Mouse (Mus musculus): ENCODE data around the gene Tgfb3. TPM values are rescaled to one million over a fixed set of nuclear protein-coding genes. Genes with fewer than 3 reads are reported as not detected.

Gene Tgfb3
- polyA plus RNA-seq, 1 experiment from 2014 or later = 10.1 TPM

DNA sequence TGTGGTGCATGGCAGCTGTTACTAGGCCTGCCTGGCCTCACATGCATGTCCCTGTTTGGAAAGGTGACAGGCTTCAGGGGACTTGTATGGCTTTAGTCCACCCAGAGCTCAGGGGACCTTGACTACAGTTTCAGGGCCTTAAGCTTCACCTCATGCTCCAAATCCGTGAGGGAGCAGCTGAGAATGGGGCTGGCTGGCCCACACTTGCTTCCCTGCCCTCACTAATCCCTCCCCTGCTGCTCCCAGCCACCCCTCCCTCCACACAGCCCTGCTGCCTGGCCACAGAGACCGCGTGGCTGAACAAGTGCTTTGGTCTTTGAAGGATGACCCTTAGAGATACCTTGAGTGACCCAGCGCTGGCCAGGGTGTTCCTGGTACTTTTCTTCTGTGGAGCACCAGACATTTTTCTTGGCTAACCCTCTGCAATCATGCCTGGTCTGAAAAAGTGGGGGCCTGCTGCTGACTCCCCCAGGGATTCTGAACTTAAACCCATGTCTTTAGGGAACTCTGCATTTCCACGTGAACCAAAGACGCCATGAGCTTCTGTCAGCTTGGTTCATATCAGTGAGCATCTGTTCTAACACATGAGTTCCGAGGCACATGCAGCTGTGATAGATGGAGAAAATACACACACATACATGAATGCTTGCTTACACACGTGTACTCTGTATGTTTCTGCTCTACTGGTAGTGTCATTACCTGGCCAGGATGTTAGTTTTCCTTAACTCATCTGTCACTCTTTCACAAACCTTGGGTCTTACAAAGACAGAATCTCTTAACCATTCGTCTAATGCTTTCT lies 42.3 kb downstream of the Tgfb3 start:
- no peak overlapping the region for H3K4me2 ChIP-seq (ENCODE audit: low read depth)
- H3K9ac ChIP-seq (ENCODE audit: low read length) = no peak overlapping the region
- ATAC-seq (ENCODE audit: insufficient read depth, low FRiP score, low TSS enrichment) = no peak
- peak overlapping the region; percentile 24 for H3K27ac ChIP-seq (ENCODE audit: low read depth, low read length)
- H3K4me3 ChIP-seq (ENCODE audit: low read depth, low read length) = no peak overlapping the region
- DNase-seq (ENCODE audit: low spot score) = no peak
- H3K9me3 ChIP-seq (ENCODE audit: control insufficient read depth, low read length) = no peaks in the 10 kb centered on the region
- 45% methylated on average over 9 of the region's 9 CpGs for WGBS
- H3K4me1 ChIP-seq (ENCODE audit: control insufficient read depth, insufficient read depth, low read length) = peaks cover 15% of the 10 kb centered on the region
- no peaks in the 10 kb centered on the region for H3K36me3 ChIP-seq (ENCODE audit: control insufficient read depth, insufficient read depth, low read length)
- H3K27me3 ChIP-seq (ENCODE audit: control insufficient read depth, insufficient read depth, low read length) = no peaks in the 10 kb centered on the region

DNA sequence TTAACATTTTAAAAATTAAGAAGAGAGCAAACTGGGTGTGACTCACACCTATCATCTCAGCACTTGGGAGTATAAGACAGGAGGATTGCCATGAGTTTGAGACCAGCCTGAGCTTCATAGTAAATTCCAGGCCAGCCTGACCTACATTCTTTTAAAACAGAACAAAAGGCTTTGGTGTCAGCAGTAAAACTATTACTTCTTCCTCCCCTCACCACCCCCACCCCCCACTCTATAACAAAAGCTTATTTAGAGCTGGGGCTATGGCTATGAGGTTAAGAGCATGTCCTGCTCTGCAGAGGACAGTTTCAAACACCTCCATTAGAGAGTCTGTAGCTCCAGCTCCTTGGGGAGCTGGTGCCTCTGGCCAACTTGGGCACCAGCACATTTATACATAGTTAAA lies 43.3 kb downstream of the Tgfb3 start:
- no peaks in the 10 kb centered on the region for H3K36me3 ChIP-seq (ENCODE audit: control insufficient read depth, insufficient read depth, low read length)
- H3K4me1 ChIP-seq (ENCODE audit: control insufficient read depth, insufficient read depth, low read length) = peaks cover 15% of the 10 kb centered on the region
- H3K9ac ChIP-seq (ENCODE audit: low read length) = no peak overlapping the region
- H3K27me3 ChIP-seq (ENCODE audit: control insufficient read depth, insufficient read depth, low read length) = no peaks in the 10 kb centered on the region
- H3K4me2 ChIP-seq (ENCODE audit: low read depth) = no peak overlapping the region
- no peak overlapping the region for H3K4me3 ChIP-seq (ENCODE audit: low read depth, low read length)
- no peak for ATAC-seq (ENCODE audit: insufficient read depth, low FRiP score, low TSS enrichment)
- H3K9me3 ChIP-seq (ENCODE audit: control insufficient read depth, low read length) = no peaks in the 10 kb centered on the region
- DNase-seq (ENCODE audit: low spot score) = no peak
- no peak overlapping the region for H3K27ac ChIP-seq (ENCODE audit: low read depth, low read length)

DNA sequence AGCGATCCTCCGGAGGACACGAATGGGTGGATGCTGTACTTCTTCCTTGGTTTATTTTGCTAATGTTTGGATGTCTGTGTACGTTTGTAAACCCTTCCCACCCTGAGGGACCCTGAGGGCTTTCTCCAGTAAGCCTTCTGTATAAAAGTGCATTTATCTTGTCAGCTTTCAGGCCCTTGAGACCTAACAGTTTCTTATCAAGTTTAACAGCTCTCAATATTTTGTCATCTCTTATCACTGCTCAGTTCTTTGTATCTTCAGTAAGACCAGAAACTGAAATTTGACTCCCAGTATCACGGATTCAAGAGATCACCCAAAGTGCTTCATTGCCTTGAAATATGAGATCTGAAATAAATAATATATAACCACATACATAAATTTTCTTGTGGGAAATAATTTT lies 47.9 kb downstream of the Tgfb3 start:
- Histone ChIP-seq H3K36me3 (ENCODE audit: control insufficient read depth, insufficient read depth, low read length) (no peaks in the 10 kb centered on the region), H3K27ac (ENCODE audit: low read depth, low read length) (no peak overlapping the region), H3K9me3 (ENCODE audit: control insufficient read depth, low read length) (no peaks in the 10 kb centered on the region), H3K9ac (ENCODE audit: low read length) (no peak overlapping the region), H3K27me3 (ENCODE audit: control insufficient read depth, insufficient read depth, low read length) (no peaks in the 10 kb centered on the region), H3K4me3 (ENCODE audit: low read depth, low read length) (no peak overlapping the region), H3K4me1 (ENCODE audit: control insufficient read depth, insufficient read depth, low read length) (0 out of 2 replicates have a peak, but pooled peaks cover 2% of the 10 kb centered on the region), H3K4me2 (ENCODE audit: low read depth) (no peak overlapping the region)
- 84% methylated on average over 5 of the region's 5 CpGs for WGBS
- DNase-seq (ENCODE audit: low spot score) (no peak), ATAC-seq (ENCODE audit: insufficient read depth, low FRiP score, low TSS enrichment) (no peak)

DNA sequence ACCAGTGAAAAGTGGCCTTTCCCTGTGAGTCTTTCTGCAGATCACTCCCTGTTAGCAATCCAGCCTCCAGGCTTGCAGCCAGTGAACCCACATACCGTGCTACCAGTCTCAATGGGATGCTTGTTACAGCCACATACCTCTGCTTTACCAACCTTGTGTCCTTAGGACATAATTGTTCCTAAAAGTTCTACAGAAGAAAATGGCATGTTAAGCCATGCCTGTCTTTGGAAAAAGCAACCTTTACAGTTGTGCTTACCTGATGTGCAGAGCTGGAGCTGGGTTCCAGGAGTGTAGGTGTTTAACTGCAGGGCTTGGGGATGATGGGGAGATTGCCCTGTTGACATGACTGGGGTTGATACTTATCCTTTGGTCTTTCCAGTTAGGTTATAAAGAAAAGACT lies 51.1 kb downstream of the Tgfb3 start:
- Histone ChIP-seq H3K9ac (ENCODE audit: low read length) (no peak overlapping the region), H3K4me3 (ENCODE audit: low read depth, low read length) (no peak overlapping the region), H3K4me1 (ENCODE audit: control insufficient read depth, insufficient read depth, low read length) (no peaks in the 10 kb centered on the region), H3K4me2 (ENCODE audit: low read depth) (no peak overlapping the region), H3K9me3 (ENCODE audit: control insufficient read depth, low read length) (no peaks in the 10 kb centered on the region), H3K27ac (ENCODE audit: low read depth, low read length) (no peak overlapping the region), H3K27me3 (ENCODE audit: control insufficient read depth, insufficient read depth, low read length) (no peaks in the 10 kb centered on the region), H3K36me3 (ENCODE audit: control insufficient read depth, insufficient read depth, low read length) (no peaks in the 10 kb centered on the region)
- ATAC-seq (ENCODE audit: insufficient read depth, low FRiP score, low TSS enrichment) (no peak), DNase-seq (ENCODE audit: low spot score) (no peak)
- WGBS = 81% methylated on average over 1 of the region's 1 CpGs

DNA sequence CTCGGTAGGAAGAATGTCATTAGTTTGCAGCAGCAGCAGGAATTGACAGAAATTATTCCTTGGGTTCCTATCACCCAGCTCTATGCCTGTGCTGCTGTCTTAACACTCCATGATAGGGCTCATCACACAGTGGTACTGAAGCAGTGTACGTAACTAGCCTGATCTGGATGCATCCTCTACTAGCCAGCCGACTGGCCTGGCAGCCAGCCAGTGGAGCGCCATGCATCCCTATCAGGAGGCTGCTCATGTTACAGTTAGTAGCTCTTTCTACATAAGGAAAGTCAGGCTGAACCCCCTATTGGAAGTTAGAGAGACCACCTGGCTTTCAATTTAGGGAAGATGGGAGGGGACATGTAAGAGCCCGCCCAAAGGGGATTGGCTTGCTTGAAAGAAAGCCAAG lies 51.8 kb downstream of the Tgfb3 start:
- peak; percentile 55 for DNase-seq (ENCODE audit: low spot score)
- Histone ChIP-seq H3K27me3 (ENCODE audit: control insufficient read depth, insufficient read depth, low read length) (no peaks in the 10 kb centered on the region), H3K4me3 (ENCODE audit: low read depth, low read length) (no peak overlapping the region), H3K9ac (ENCODE audit: low read length) (no peak overlapping the region), H3K4me2 (ENCODE audit: low read depth) (no peak overlapping the region), H3K9me3 (ENCODE audit: control insufficient read depth, low read length) (no peaks in the 10 kb centered on the region), H3K4me1 (ENCODE audit: control insufficient read depth, insufficient read depth, low read length) (no peaks in the 10 kb centered on the region), H3K36me3 (ENCODE audit: control insufficient read depth, insufficient read depth, low read length) (no peaks in the 10 kb centered on the region), H3K27ac (ENCODE audit: low read depth, low read length) (no peak overlapping the region)
- 80% methylated on average over 5 of the region's 5 CpGs for WGBS
- ATAC-seq (ENCODE audit: insufficient read depth, low FRiP score, low TSS enrichment) = no peak

DNA sequence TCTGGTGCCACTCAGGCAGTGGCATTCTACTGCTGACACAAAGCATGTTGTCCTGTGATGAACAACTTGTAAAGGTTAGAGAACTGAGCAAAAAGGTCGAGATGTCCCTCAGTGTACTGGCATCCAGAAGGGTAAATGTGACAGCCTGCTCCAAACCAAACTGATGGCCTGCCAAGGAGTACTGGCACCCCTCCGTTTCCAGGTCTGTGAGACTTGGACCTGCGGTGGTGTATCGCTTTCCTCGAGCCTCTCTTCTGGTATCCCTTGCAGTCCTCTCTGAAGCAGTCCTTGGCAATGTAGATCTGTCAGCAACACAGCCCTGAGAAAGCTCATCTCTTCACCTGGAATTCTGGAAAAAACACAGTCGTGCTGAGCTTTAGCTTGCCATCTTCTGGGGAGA lies 53.4 kb downstream of the Tgfb3 start:
- no peak overlapping the region for H3K4me3 ChIP-seq (ENCODE audit: low read depth, low read length)
- H3K9ac ChIP-seq (ENCODE audit: low read length) = no peak overlapping the region
- H3K4me1 ChIP-seq (ENCODE audit: control insufficient read depth, insufficient read depth, low read length) = no peaks in the 10 kb centered on the region
- 84% methylated on average over 6 of the region's 6 CpGs for WGBS
- no peaks in the 10 kb centered on the region for H3K36me3 ChIP-seq (ENCODE audit: control insufficient read depth, insufficient read depth, low read length)
- no peak overlapping the region for H3K4me2 ChIP-seq (ENCODE audit: low read depth)
- no peaks in the 10 kb centered on the region for H3K27me3 ChIP-seq (ENCODE audit: control insufficient read depth, insufficient read depth, low read length)
- H3K27ac ChIP-seq (ENCODE audit: low read depth, low read length) = no peak overlapping the region
- H3K9me3 ChIP-seq (ENCODE audit: control insufficient read depth, low read length) = no peaks in the 10 kb centered on the region
- ATAC-seq (ENCODE audit: insufficient read depth, low FRiP score, low TSS enrichment) = no peak
- no peak for DNase-seq (ENCODE audit: low spot score)

DNA sequence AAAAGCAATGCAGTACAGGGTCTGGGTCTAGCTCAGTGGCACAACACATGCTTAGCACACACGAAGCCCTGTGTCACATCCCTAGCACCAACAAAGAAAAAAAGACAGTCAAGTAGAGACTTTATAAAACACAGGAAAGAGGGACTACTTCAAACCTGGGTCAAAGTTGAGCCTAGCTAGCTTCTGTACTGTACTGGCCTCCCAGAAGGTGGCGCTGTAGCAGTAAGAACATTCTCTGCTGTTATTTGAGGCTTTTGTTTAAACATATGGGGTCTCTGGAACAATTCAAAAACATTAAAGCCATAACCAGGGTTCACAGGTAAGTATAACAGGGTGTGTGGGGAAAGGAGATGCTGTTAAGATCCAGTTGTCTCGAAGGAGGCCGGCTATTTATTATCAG lies 54.4 kb downstream of the Tgfb3 start:
- no peaks in the 10 kb centered on the region for H3K27me3 ChIP-seq (ENCODE audit: control insufficient read depth, insufficient read depth, low read length)
- no peaks in the 10 kb centered on the region for H3K36me3 ChIP-seq (ENCODE audit: control insufficient read depth, insufficient read depth, low read length)
- H3K4me1 ChIP-seq (ENCODE audit: control insufficient read depth, insufficient read depth, low read length) = no peaks in the 10 kb centered on the region
- no peak overlapping the region for H3K4me2 ChIP-seq (ENCODE audit: low read depth)
- DNase-seq (ENCODE audit: low spot score) (peak; percentile 37), ATAC-seq (ENCODE audit: insufficient read depth, low FRiP score, low TSS enrichment) (no peak)
- H3K9ac ChIP-seq (ENCODE audit: low read length) = no peak overlapping the region
- H3K4me3 ChIP-seq (ENCODE audit: low read depth, low read length) = no peak overlapping the region
- WGBS = 58% methylated on average over 4 of the region's 4 CpGs
- H3K27ac ChIP-seq (ENCODE audit: low read depth, low read length) = no peak overlapping the region
- no peaks in the 10 kb centered on the region for H3K9me3 ChIP-seq (ENCODE audit: control insufficient read depth, low read length)

DNA sequence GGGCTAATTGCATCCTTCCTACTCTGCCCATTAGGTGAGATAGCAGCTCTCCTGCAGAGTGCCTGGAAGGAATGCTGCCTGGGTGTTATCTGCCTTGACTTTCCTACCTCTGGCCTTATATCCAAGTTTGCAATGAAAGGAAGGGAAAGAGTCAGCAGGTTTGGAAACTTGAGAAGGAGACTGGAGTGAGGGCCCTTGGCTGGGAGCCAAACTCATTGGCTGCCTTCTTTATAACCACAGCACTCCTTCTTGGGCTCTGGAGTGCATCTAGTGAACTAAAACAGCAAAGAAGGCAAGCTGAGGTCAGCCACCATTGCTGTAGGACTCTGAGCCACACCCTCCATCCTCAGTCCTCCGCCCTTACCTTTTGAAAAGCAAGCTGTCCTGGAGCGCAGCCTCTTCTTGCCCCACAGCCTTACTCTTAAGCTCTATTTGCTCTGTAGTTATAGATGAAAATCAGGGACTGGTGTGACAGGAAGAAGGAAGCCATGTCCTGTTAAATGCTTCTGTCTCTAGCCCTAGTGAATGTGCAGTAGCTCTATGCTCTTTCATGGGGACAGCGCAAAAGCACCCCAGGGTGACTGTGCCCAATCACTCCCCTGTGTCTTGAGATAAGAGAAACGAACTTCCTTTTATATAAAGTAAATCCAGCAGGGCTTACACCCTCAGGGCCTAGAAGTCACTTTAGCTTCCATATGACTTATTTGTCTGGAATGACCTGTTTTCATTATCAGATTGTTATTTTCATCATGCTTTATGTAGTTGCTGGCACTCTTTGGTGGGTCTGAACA lies 55.6 kb downstream of the Tgfb3 start:
- no peaks in the 10 kb centered on the region for H3K27me3 ChIP-seq (ENCODE audit: control insufficient read depth, insufficient read depth, low read length)
- no peak overlapping the region for H3K9ac ChIP-seq (ENCODE audit: low read length)
- H3K9me3 ChIP-seq (ENCODE audit: control insufficient read depth, low read length) = no peaks in the 10 kb centered on the region
- H3K36me3 ChIP-seq (ENCODE audit: control insufficient read depth, insufficient read depth, low read length) = no peaks in the 10 kb centered on the region
- 79% methylated on average over 4 of the region's 4 CpGs for WGBS
- H3K27ac ChIP-seq (ENCODE audit: low read depth, low read length) = no peak overlapping the region
- no peak overlapping the region for H3K4me3 ChIP-seq (ENCODE audit: low read depth, low read length)
- ATAC-seq (ENCODE audit: insufficient read depth, low FRiP score, low TSS enrichment) = no peak
- no peak overlapping the region for H3K4me2 ChIP-seq (ENCODE audit: low read depth)
- H3K4me1 ChIP-seq (ENCODE audit: control insufficient read depth, insufficient read depth, low read length) = no peaks in the 10 kb centered on the region
- DNase-seq (ENCODE audit: low spot score) = peak; percentile 19
